Mouse (Mus musculus) midbrain, embryonic 14.5 days (tissue): ENCODE measurements at regions not wholly inside any gene's neighbourhood (a gene's known extent, or its start where the extent isn't known, plus 50 kb on each side); places are given as distances from the start of the nearest gene placed in this dataset.

ENCODE experiments used
- ATAC-seq: fragments of 200-750 bp; cut with Nextera tagmentation; 2 replicates; pipeline ENCODE4 v1.8.0; 2017; ENCODE audit warnings: moderate number of reproducible peaks, moderate library complexity; ENCODE audit not compliant: low FRiP score, low TSS enrichment
- DNase-seq: peaks from one replicate; pipeline ENCODE4 v3.0.0-alpha.2; 2015
- H3K27ac ChIP-seq: fragments of 300-500 bp; sonication (generic); replicated peaks from 2 replicates; pipeline ENCODE4 v1.5.1; 2014; ENCODE audit warnings: mild to moderate bottlenecking, low read depth, low read length, moderate library complexity
- H3K27me3 ChIP-seq: fragments of 300-500 bp; sonication (generic); 2 replicates; pipeline ENCODE4 v1.6.1; 2014; ENCODE audit warnings: low read length, control low read depth, mixed read lengths; ENCODE audit not compliant: control insufficient read depth, insufficient read depth
- H3K36me3 ChIP-seq: fragments of 300-500 bp; sonication (generic); 2 replicates; pipeline ENCODE4 v1.6.1; 2014; ENCODE audit warnings: low read length, control low read depth; ENCODE audit not compliant: control insufficient read depth, insufficient read depth
- H3K4me1 ChIP-seq: fragments of 300-500 bp; sonication (generic); 2 replicates; pipeline ENCODE4 v1.6.1; 2014; ENCODE audit warnings: mild to moderate bottlenecking, antibody characterized with exemption, low read length, control low read depth; ENCODE audit not compliant: control insufficient read depth, insufficient read depth
- H3K4me2 ChIP-seq: fragments of 300-500 bp; sonication (generic); 2 replicates; pipeline ENCODE4 v1.6.1; 2014; ENCODE audit warnings: mild to moderate bottlenecking, low read length, moderate library complexity
- H3K4me3 ChIP-seq: fragments of 300-500 bp; sonication (generic); replicated peaks from 2 replicates; pipeline ENCODE4 v1.5.1; 2014; ENCODE audit warnings: low read depth, low read length
- H3K9ac ChIP-seq: fragments of 300-500 bp; sonication (generic); replicated peaks from 2 replicates; pipeline ENCODE4 v1.6.1; 2014; ENCODE audit warnings: mild to moderate bottlenecking, low read length, moderate library complexity
- H3K9me3 ChIP-seq: fragments of 300-500 bp; sonication (generic); 2 replicates; pipeline ENCODE4 v1.6.1; 2016; ENCODE audit warnings: low read length, control low read depth, mixed read lengths; ENCODE audit not compliant: control insufficient read depth
- WGBS: fragments of 180-500 bp; shearing (Covaris S2); extraction: QIAGEN DNeasy Blood & Tissue Kit; methylation state at CpG from one replicate; pipeline ENCODE4 v1.1.7; 2014; 5-methylcytosine and 5-hydroxymethylcytosine counted together

DNA sequence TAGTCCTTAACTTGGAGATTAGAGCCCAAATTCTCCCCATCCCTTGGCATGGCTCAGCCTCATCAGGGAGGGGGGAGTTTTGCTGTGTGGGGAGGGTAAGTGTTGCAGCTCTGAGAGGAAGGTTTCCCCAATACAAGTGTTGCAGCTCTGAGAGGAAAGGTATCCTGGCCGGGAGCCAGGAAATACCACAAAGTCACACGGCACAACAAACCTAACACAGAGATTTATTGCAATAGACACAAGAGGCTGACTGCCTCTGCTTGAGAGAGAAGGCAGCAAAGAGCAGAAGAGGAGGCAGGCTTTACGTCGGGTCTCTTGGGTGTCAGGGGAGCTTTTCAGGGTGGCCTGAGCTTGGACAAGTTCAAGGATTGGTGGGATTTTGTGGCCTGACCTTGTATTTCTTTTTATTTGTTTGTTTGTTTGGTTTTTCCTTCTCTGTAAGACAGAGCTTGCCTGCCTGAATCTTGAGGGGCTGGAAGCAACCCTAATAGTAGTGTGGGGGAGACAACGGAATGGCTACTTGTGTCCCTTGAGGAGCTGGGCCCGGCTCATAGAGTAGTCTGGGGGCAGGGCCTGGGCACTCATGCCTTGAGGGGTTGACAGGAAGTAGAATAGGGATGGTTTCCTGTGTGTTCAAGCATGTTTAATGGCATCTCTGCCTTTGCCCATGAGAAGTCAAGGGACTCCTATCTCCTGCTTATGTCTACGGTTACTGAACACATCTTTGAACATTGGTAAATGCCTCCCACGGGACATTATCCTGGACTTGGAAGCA lies 302.3 kb downstream of the 4933412E24Rik start:
- ATAC-seq: no peak; the same call in 1 of the 2 replicates
- H3K27ac ChIP-seq: no peak overlapping the region
- H3K27me3 ChIP-seq: no peaks in the 10 kb centered on the region
- no peak overlapping the region for H3K4me2 ChIP-seq
- no peaks in the 10 kb centered on the region for H3K4me1 ChIP-seq
- no peak overlapping the region for H3K9ac ChIP-seq
- H3K4me3 ChIP-seq: no peak overlapping the region
- no peaks in the 10 kb centered on the region for H3K36me3 ChIP-seq
- 86% methylated on average over 8 of the region's 8 CpGs for WGBS
- DNase-seq: no peak
- no peaks in the 10 kb centered on the region for H3K9me3 ChIP-seq

- H3K4me1 ChIP-seq: no peaks in the 10 kb centered on the region
- H3K27ac ChIP-seq: no peak overlapping the region
- H3K4me3 ChIP-seq: no peak overlapping the region
- no peaks in the 10 kb centered on the region for H3K27me3 ChIP-seq
- DNase-seq (no peak), ATAC-seq (no peak)
- H3K36me3 ChIP-seq: no peaks in the 10 kb centered on the region
- no peak overlapping the region for H3K9ac ChIP-seq
- no peak overlapping the region for H3K4me2 ChIP-seq
- 84% methylated on average over 5 of the region's 5 CpGs for WGBS
- H3K9me3 ChIP-seq: no peaks in the 10 kb centered on the region
Observed at GRCm38 (mm10) chr15:59712077-59712752, 304.2 kb downstream of the 4933412E24Rik start.

- H3K4me3 ChIP-seq: no peak overlapping the region
- no peak for DNase-seq
- H3K4me1 ChIP-seq: no peaks in the 10 kb centered on the region
- no peaks in the 10 kb centered on the region for H3K36me3 ChIP-seq
- ATAC-seq: no peak
- H3K4me2 ChIP-seq: no peak overlapping the region
- no peaks in the 10 kb centered on the region for H3K27me3 ChIP-seq
- H3K9me3 ChIP-seq: no peaks in the 10 kb centered on the region
- no peak overlapping the region for H3K27ac ChIP-seq
- WGBS: 90% methylated on average over 2 of the region's 2 CpGs
- H3K9ac ChIP-seq: no peak overlapping the region
Observed at GRCm38 (mm10) chr15:59709925-59710324, 306.5 kb downstream of the 4933412E24Rik start.

- no peaks in the 10 kb centered on the region for H3K36me3 ChIP-seq
- H3K4me2 ChIP-seq: no peak overlapping the region
- no peak overlapping the region for H3K9ac ChIP-seq
- no peaks in the 10 kb centered on the region for H3K9me3 ChIP-seq
- no peak for DNase-seq
- no peak overlapping the region for H3K4me3 ChIP-seq
- no peak overlapping the region for H3K27ac ChIP-seq
- H3K27me3 ChIP-seq: no peaks in the 10 kb centered on the region
- ATAC-seq: no peak
- no peaks in the 10 kb centered on the region for H3K4me1 ChIP-seq
Observed at GRCm38 (mm10) chr15:59708402-59708801, 308.0 kb downstream of the 4933412E24Rik start.

DNA sequence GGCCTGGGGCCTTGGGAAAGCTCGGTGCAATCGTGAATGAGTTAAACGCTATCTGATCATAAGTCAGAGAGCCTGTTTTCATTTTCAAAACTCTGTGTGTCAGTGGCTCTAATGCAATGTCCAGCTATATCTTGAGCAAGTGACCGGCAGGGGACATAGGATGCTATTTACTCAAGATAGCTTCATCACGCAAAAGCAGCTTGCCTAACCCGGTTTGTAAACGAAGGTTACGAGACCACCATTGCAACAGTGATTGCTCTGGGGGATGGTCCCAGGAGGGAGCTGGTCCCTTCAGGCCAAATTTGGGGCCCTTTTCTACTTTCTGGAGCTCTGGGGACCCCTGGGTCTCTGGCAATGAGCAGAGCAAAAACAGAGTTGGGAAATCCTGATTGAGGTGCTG lies 309.3 kb downstream of the 4933412E24Rik start:
- WGBS: 86% methylated on average over 8 of the region's 8 CpGs
- no peak overlapping the region for H3K27ac ChIP-seq
- H3K4me3 ChIP-seq: no peak overlapping the region
- no peaks in the 10 kb centered on the region for H3K9me3 ChIP-seq
- H3K9ac ChIP-seq: no peak overlapping the region
- no peak for ATAC-seq
- H3K36me3 ChIP-seq: no peaks in the 10 kb centered on the region
- no peak for DNase-seq
- H3K4me1 ChIP-seq: no peaks in the 10 kb centered on the region
- no peaks in the 10 kb centered on the region for H3K27me3 ChIP-seq
- no peak overlapping the region for H3K4me2 ChIP-seq
